Mouse (Mus musculus) gastrocnemius, adult 18-20 months (tissue): ENCODE results near the gene Lrrn4cl. TPM values are rescaled to one million over a fixed set of nuclear protein-coding genes. Genes with fewer than 3 reads are reported as not detected.
"Not testable (repeated sequence)": the region's sequence is repeated elsewhere in the genome, so short reads cannot be mapped to it uniquely, and the experiment has no call there.

Experiments
- DNase-seq: peaks from one replicate; pipeline ENCODE4 v3.0.0; 2021; ENCODE audit warnings: low spot score
- long read RNA-seq, 2 experiments: library from polyadenylated mRNA; stranded (forward); transcript quantifications; one replicate each; pipeline ENCODE4 v2.0.0; 2021
- total RNA-seq, 2 experiments: library from RNA; stranded (reverse); gene quantifications; 2 replicates each; pipeline ENCODE4 v1.2.3; 2021

Lrrn4cl gene
- 1 to 10 TPM; 5.6 to 8.8 TPM for total RNA-seq
- long read RNA-seq, experiment 1, transcript Lrrn4cl-201 (2 exons, 2,583 nt) = major isoform, 7 of 10 reads
- long read RNA-seq, experiment 1, partial matches to known transcripts = 1 of 10 reads
- long read RNA-seq, experiment 1, other reads (novel, unspliced or antisense) = 0 of 10 reads
- long read RNA-seq, experiment 2, partial matches to known transcripts = 0 of 2 reads
- long read RNA-seq, experiment 2, other reads (novel, unspliced or antisense) = 0 of 2 reads

DNA sequence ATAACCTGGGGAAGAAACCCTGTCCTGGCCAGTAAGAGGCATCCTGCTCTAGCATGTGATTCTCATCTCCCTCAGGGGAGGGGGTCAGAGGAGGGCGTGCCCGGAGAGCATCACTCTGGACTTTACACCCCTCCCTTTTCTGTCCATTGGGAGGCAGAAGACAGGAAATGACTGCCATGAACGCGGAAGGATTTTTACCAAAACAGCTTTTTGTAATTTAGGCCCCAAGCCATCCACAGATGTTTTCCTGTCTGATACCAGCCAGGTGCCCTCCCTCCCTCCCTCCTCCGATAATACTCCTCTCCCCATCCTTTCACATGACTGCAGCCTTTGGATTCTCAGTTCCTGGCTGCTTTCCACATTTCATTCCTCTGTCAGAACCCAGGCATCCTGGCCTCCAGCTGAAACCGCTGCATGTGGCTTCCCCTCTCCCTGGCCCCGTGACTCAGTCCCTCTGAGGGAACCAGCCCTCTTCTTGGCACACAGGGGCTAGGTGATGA, at the start of gene Lrrn4cl:
TSS of gene Lrrn4cl (plus strand) at position 367 of the 500 bp plus-strand sequence.
- DNase-seq = peak; percentile 77

DNA sequence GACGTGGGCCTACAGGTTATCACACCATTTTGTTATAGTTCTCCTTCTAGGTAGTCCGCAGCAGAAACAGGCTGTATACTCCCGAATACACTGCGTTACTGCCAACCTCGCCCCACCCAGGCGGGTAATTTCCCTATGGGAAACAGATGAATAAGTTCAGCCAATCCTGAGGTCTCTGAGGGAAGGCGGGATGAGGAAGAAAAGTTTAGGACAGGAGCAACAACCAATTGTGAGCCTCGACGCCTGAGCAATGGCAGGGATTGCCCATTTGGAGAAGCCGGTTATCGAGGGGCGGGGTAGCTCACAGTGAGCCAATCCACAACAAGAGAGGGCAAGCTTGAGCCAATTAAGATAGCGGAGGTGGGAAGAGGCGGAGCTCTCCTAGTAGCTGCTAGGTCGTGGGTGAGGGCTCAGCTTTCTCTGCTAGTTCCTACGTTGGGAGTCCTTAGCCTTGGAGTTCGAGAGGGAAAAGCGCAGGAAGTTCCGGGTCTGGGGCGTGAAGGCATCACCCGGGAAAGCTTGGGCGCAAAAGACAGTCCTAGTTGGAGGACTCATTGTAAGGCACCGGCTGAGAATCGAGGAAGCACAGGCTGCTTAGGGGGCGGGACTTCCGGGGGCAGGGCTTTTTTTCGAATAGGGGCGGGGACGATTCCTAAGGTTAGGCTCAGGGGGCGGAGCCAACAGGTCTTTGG, 48.3 kb upstream of the Lrrn4cl start, which contains the start of gene Zbtb3:
TSS of gene Zbtb3 (plus strand) at position 426 of the 692 bp plus-strand sequence.
- peak; percentile 96 for DNase-seq

DNA sequence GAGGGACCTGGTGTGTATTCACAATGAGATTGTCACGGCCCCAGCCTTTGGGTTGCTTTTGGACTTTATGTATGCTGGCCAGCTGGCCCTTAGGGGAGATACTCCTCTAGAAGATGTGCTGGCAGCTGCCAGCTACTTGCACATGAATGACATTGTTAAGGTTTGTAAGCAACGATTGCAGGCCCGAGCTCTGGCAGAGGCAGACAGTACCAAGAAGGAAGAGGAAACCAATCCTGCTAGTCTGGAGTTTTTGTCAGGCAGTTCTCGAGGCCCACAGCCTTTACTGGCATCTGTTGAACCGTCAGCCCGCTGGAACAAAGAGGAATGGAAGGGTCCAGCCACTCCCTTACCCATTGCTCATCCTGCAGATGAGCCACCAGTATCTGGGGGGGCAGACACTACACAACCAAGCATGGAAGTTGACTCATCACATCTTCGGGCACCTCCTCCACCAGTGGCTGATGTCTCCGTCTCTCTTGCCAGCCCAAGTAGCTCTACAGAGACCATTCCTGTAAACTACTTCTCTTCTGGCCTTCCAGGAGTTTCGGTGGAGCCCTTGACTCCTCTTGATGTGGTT, 47.3 kb upstream of the Lrrn4cl start:
- no peak for DNase-seq

DNA sequence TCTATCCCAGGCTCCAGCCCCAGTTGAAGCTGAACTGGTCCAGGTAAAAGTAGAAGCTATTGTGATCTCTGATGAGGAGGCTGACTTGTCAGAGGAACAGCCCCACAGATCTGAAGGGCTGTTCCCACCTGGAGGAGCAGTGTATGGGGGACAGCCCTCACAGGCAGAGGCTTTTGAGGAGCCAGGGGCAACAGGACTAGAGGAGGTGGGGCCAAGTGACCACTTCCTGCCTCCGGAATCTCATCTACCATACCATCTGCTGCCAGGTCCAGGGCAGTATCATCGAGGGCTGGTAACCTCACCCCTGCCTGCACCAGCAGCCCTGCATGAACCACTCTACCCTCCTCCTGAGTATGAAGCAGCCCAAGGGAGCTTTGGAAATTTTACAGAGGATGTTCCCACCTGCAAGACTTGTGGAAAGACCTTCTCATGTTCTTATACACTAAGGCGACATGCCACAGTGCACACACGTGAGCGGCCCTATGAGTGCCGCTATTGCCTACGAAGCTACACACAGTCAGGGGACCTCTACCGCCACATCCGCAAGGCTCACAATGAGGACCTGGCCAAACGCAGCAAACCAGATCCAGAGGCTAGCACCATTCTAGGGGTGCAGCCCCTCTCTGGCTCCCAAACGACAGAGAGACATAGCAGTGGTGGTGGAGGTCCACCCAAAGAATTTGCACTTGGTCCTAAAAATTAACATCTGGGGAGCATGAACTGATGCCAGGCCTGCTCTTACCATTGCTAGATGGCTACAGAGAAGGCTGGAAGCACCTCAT, 46.5 kb upstream of the Lrrn4cl start:
- DNase-seq = no peak

DNA sequence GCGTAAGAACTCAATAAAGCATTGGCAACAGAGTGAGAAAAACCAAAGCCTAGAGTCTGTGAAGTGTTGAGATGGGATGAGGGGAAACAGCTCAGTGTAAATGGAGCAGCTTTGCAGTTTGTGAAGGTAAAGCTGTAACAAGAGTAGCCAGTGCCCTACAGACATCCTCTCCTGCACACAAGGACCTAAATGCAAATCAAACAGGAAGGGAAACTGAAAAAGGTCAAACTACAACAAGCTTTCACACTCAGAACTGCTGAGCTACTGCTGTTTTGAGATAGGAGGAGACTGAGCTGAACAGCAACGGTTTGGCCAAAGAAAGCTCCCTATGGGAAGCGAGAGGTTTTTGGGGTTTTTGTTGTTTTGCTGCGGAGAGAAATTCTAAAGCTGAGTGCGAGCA, 43.8 kb upstream of the Lrrn4cl start:
- no peak for DNase-seq

DNA sequence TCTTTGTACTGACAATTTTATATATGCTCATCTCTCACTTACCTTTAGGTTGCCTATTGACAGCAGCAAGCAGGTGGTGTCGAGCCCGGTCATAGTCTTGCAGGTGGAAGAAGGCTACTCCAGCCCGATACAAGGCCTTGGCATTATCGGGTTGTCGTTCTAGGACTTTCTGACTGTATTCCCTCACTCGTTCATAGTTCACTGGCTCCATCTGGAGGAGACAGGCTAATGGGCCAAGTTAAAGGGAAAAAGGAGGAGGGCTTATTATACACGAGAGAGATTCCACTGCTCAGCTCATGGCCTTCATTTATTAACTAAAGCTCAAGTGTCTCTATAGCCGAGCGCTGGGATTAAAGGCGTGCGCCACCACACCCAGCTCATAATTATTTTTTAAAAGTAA, 34.8 kb upstream of the Lrrn4cl start:
- DNase-seq = no peak

DNA sequence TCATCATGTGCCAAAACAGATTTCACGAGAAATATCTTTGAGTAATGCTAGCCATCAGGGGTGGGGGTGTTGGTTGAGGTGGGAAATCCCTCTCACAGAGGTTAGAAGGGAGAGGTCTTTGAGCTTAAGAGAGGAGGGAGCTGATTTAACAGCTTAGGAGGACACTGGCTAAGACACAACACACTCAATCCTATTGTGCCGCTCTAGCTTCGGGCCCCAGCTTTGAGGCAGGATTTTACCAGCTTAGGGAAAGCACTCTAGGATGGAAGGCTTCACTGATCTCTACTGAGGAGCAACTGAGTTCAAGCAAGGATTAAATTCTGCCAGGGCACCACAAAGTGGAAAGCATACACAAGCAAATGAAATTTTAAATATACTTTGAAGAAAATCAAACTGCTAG, 33.6 kb upstream of the Lrrn4cl start:
- no peak for DNase-seq

DNA sequence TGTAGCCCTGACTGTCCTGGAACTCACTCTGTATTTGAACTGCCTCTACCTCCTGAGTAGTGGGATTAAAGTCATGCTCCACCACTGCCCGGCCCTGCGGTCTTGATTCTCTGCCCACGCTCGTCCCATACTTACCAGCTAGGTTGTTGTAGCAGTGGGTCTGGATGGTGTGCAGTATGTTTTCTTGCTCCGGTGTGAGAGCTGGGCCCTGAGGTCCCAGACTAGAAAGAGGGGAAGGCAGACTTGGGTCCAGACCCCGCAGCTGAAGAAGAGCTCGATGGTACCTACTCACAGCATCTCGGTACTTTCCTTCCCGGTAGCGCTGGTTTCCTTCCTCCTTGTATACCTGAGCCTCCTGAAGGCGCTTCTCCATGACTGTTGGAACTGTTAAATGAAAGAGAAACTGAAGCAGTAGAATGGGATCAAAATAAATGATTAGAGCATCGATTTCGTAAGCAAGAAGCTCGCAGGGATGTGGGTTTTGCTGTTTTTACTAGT, 32.2 kb upstream of the Lrrn4cl start:
- no peak for DNase-seq

DNA sequence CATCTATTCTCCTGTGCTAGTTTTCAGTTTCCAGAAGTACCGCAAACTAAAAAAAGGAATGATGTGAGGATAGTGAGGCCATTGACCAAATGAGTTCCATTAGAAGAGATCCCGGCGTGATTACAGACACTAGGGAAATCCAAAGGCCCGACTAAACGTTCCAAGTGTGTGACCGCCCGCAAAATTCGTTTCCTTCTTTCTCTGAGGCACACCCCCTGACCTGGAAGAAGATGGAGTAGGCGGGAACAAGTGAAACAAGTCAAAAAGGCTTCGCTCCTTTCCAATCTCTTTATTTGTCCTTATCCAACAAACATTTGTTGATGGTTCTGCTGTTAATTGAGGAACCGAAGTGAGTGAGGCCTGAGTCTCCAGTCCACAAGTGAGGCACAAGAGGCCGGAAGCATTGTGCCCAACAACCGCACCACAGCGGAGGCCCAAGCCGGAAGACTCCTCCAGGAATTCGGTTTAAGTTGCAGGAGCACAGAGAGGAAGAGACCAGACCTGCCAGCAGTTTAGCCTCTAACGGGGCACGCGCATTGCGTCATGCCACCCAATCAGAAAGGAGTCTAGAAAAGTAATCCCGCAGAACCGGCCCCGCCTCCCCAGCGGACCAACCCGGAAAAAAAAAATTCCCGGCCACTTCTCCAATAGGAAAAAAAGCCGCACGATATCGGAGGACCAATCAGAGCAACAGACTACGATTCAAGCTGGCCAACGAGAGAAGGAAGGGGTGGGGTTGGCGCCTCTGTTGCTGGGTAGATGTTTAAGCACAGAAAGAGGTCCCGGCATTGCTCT, 31.6 kb upstream of the Lrrn4cl start, which contains the start of gene Ttc9c:
TSS of gene Ttc9c (minus strand) at position 533 of the 795 bp plus-strand sequence.
- peak; percentile 97 for DNase-seq

DNA sequence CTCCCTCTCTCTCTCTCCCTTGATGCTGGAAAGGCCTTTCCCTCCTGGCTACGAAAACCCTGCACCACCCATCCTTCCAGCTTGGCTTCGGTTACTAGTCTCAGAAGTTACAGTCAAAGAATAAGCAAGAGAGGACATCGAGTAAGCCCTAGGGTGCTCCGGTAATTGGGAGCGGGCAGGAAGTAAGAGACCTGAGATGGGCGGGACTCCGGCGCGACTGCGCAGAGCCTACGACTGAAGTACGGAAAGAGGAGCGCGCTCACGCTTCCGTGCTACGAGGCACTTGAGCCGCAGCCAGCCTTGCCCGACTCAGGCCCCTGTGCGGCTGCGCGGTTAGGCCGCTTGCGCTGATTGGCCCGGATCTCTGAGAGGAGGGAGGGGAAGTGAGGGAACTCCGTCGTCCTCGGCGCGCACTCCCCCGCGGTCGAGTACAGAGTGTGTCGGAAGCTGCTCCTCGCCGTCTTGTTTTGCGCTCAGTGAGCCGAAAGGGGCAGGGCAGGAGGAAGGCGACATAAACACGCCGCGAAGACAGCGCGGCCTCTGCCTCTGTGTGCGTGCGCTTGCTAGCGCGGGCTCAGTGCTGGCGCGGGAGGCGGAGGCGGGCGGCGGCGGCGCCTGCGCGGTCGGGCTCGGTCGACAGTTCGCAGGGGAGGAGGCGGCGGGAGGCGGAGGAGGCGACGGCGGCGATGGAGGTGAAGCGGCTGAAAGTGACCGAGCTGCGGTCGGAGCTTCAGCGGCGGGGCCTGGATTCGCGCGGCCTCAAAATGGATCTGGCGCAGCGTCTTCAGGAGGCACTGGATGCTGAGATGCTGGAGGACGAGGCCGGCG, 30.8 kb upstream of the Lrrn4cl start, which contains the start of gene Hnrnpul2:
TSS of gene Hnrnpul2 (plus strand) at position 415 of the 828 bp plus-strand sequence.
- peak; percentile 98 for DNase-seq

DNA sequence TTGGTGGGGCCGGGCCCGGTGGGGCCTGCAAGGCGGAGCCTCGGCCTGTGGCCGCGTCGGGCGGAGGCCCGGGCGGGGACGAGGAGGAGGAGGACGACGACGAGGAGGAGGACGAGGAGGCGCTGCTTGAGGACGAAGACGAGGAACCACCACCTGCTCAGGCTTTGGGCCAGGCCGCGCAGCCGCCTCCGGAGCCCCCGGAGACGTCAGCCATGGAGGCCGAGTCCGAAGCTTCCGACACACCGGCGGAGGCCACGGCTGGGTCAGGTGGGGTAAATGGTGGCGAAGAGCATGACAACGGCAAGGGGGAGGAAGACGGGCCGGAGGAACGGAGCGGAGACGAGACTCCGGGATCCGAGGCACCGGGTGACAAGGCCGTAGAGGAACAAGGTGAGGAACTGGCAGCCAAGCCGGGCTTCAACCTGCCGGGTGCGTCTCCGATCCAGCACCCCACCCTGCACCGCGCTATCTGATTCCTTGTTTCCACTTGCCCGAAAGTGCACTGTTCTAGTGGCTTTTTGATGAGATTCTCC, 30.1 kb upstream of the Lrrn4cl start:
- peak; percentile 36 for DNase-seq

DNA sequence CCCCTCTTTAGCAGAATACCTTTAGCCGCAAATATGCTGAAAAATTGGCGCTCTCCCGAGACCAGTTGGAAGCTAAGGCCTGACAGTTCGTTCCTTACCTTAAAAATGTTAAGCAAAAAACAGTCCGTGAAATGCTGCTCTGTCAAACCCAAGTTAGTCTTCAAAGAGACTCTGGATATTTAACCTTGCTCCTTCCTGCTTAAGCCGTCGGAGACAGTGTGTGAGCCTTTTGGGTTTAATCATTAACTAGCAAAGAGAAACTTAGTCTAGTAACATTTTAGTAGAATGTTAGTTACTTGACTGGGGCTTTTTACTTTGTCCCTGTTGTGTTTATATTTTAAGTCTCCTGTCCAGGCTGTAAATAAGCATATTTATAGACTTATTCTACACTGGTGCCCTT, 29.4 kb upstream of the Lrrn4cl start:
- DNase-seq = no peak

DNA sequence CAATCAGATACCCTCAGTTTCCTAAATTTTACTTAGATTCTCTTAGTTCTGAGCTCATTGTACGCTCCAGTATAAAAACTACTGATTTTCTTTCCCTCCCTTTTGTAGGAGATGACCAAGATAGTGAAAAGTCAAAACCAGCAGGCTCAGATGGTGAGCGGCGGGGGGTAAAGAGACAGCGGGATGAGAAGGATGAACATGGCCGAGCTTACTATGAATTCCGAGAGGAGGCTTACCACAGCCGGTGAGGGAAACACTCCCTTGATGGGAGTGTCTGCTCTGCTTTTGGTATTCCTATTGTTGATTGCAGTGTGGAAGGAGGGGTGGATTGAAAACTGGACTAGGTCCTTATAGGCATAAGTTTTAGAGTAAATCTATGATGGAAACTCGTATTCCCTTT, 27.9 kb upstream of the Lrrn4cl start:
- DNase-seq = no peak

DNA sequence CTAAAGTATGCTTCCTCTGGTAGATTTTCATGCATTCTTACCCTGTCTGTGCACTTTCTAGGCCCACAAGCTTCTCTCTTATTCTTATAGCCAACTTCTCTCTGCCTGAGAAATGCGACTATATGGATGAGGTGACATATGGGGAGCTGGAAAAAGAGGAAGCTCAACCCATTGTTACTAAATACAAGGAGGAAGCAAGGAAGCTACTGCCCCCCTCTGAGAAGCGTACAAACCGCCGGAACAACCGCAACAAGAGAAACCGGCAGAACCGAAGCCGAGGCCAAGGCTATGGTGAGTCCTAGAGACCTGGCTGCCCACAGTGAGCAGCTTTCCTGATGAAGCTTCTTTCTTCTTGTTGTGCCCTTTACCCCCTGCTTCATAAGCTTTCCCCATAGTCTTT, 20.9 kb upstream of the Lrrn4cl start, which contains the start of gene AC129217.1:
TSS of gene AC129217.1 (plus strand) at position 114 of the 400 bp plus-strand sequence.
- DNase-seq = no peak

DNA sequence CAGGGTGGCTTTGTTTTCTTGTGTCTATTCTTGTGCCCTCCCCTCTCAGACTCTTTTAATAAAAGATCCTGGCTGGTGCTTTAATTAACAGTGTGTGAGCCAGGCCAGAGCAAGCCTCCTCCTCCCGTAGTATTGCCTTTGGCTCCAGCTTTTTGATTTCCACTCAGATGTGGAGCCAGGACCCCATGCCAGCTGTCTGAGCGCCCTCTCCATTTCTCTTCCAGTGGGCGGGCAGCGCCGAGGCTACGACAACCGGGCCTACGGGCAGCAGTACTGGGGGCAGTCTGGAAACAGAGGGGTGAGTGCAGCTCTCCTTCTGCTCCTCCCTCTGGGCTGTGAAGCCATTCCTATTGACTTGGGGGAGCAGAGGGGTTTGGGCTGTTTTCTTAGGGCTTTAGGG, 19.9 kb upstream of the Lrrn4cl start:
- DNase-seq = no peak

DNA sequence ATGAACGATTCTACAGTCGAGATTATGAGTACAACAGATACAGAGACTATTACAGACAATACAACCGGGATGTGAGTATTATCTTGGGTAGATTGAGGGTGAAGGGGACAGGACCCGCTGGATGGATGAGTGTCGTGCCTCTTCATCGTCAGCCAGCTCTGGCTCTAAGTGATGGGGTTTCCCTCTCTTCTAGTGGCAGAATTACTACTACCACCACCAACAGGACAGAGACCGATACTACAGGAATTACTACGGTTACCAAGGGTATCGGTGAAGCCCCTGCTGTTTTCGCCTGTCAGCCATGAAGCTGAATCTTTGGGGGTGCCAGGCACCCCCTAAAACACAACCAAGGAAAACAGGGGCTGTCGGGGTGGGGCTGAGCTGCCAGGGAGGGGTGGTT, 19.3 kb upstream of the Lrrn4cl start:
- no peak for DNase-seq

DNA sequence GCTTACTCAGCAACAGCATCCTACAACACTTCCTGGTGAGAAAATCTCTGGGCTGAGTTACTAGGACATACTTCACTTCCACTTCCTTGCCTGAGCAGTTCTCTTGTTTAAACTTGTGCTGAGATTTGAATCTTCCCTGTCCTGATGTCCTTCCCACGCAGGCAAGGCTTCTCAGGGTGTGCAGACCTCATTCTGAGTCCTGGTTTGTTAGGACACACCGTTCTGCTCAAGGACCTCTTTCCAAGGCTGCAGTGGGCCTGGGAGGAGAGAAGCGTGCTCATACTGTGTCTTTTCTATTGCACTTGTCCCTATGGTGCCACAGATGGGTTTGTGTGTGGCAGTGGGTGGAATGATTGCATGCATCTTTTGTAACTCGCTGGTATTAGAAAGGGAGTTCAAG, 17.6 kb upstream of the Lrrn4cl start:
- DNase-seq = no peak

DNA sequence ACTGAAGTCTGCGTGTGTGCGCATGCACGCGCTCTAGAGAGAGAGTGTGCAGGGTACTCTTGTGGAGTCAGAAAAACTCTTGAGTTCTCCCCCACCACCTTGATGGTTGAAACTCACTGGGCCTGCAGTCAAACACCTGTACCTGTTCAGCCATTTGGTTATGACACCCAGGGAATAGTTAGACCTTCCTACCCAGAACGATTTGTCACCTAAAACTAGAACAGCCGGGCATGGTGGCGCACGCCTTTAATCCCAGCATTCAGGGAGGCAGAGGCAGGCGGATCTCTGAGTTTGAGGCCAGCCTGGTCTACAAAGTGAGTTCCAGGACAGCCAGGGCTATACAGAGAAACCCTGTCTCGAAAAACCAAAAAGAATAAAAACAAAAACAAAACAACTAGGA, 14.2 kb upstream of the Lrrn4cl start:
- not testable (repeated sequence) for DNase-seq

DNA sequence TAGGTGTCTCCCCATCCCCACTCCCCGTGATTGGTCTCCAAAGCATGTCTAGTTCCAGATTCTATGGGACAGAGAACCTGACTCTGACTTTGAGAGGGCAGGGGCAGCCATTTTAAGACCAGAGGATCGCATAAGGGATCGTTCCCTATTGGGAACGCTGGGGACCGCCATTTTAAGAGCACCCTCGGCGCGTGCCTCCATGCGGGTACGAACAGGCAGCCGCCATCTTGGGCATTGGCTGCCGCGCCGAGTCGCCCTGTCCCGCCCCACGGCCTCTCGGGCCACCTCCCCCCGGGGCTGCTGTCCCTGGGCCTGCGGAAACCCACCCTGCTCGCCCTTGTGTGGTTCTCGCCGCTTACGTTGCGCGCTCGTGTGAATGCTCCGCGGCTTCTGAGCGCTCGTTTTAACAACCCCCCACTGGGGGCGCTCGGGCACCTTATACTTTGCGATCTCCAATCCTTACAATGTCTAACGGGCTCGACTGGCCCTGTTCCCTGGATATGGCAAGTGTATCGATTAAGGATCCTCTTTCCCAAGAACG, 13.2 kb upstream of the Lrrn4cl start, which contains the start of gene Bscl2:
TSS of gene Bscl2 (plus strand) at position 217 of the 541 bp plus-strand sequence.
- DNase-seq = peak; percentile 78
